Mouse (Mus musculus): ENCODE data around the gene Mettl18. TPM values are rescaled to one million over a fixed set of nuclear protein-coding genes. Genes with fewer than 3 reads are reported as not detected.
"Not testable (repeated sequence)": the region's sequence is repeated elsewhere in the genome, so short reads cannot be mapped to it uniquely, and the experiment has no call there.

The Mettl18 gene
- polyA plus RNA-seq, 1 experiment from 2014 or later: 8.9 TPM

GRCm38 (mm10) chr1:163994173-163994720, 442 bp upstream of the Mettl18 start:
- Histone ChIP-seq H3K27me3 (ENCODE audit: control insufficient read depth, insufficient read depth, low read length) (no peaks in the 10 kb centered on the region), H3K27ac (ENCODE audit: low read depth, low read length) (no peak overlapping the region), H3K4me3 (ENCODE audit: low read depth, low read length) (peak overlapping the region; percentile 69), H3K9me3 (ENCODE audit: control insufficient read depth, low read length) (no peaks in the 10 kb centered on the region), H3K4me2 (ENCODE audit: low read depth) (peak overlapping the region; percentile 80), H3K9ac (ENCODE audit: low read length) (peak overlapping the region; percentile 82), H3K36me3 (ENCODE audit: control insufficient read depth, insufficient read depth, low read length) (no peaks in the 10 kb centered on the region), H3K4me1 (ENCODE audit: control insufficient read depth, insufficient read depth, low read length) (no peaks in the 10 kb centered on the region; the same call in 1 of the 2 replicates)
- ATAC-seq (ENCODE audit: insufficient read depth, low FRiP score, low TSS enrichment) (peak; percentile 42), DNase-seq (ENCODE audit: low spot score) (no peak)
- WGBS: 2% methylated on average over 38 of the region's 38 CpGs

GRCm38 (mm10) chr1:163995609-163995913, 872 bp downstream of the Mettl18 start:
- H3K4me3 ChIP-seq (ENCODE audit: low read depth, low read length): peak overlapping the region; percentile 69
- no peak overlapping the region for H3K9ac ChIP-seq (ENCODE audit: low read length)
- no peaks in the 10 kb centered on the region for H3K27me3 ChIP-seq (ENCODE audit: control insufficient read depth, insufficient read depth, low read length)
- H3K36me3 ChIP-seq (ENCODE audit: control insufficient read depth, insufficient read depth, low read length): no peaks in the 10 kb centered on the region
- H3K4me2 ChIP-seq (ENCODE audit: low read depth): peak overlapping the region; percentile 47
- no peak for DNase-seq (ENCODE audit: low spot score)
- no peak for ATAC-seq (ENCODE audit: insufficient read depth, low FRiP score, low TSS enrichment)
- no peaks in the 10 kb centered on the region; the same call in 1 of the 2 replicates for H3K4me1 ChIP-seq (ENCODE audit: control insufficient read depth, insufficient read depth, low read length)
- H3K27ac ChIP-seq (ENCODE audit: low read depth, low read length): no peak overlapping the region
- 91% methylated on average over 1 of the region's 2 CpGs for WGBS
- H3K9me3 ChIP-seq (ENCODE audit: control insufficient read depth, low read length): no peaks in the 10 kb centered on the region

- DNase-seq (ENCODE audit: low spot score): no peak
- H3K27me3 ChIP-seq (ENCODE audit: control insufficient read depth, insufficient read depth, low read length): no peaks in the 10 kb centered on the region
- ATAC-seq (ENCODE audit: insufficient read depth, low FRiP score, low TSS enrichment): no peak
- no peaks in the 10 kb centered on the region for H3K4me1 ChIP-seq (ENCODE audit: control insufficient read depth, insufficient read depth, low read length)
- H3K9ac ChIP-seq (ENCODE audit: low read length): no peak overlapping the region
- no peak overlapping the region for H3K4me2 ChIP-seq (ENCODE audit: low read depth)
- H3K36me3 ChIP-seq (ENCODE audit: control insufficient read depth, insufficient read depth, low read length): no peaks in the 10 kb centered on the region
- H3K4me3 ChIP-seq (ENCODE audit: low read depth, low read length): no peak overlapping the region
- no peaks in the 10 kb centered on the region for H3K9me3 ChIP-seq (ENCODE audit: control insufficient read depth, low read length)
- no peak overlapping the region for H3K27ac ChIP-seq (ENCODE audit: low read depth, low read length)
- 70% methylated on average over 6 of the region's 6 CpGs for WGBS
Observed at GRCm38 (mm10) chr1:164001831-164002452, 7.3 kb downstream of the Mettl18 start.

DNA sequence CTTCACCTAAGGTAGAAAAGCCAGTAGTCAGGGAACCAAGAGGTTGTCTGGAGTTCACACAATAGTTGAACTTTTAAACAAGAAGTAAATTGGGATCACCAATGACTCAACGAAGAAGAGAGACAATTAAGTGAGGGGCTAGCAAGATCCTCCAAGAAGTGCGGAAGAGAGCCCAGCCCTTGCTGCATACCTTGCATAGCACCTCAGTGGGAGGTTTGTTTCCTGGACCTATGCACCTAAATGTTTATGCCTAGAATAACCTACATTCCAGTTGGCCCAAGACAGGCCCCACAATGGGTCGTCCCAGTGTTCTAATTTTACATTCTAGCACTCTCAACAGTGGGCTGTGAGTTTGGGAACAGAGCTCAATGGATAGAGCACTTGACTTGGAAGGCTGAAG, 9.6 kb downstream of the Mettl18 start:
- H3K9ac ChIP-seq (ENCODE audit: low read length): no peak overlapping the region
- ATAC-seq (ENCODE audit: insufficient read depth, low FRiP score, low TSS enrichment) (no peak), DNase-seq (ENCODE audit: low spot score) (no peak)
- H3K9me3 ChIP-seq (ENCODE audit: control insufficient read depth, low read length): no peaks in the 10 kb centered on the region
- no peak overlapping the region for H3K4me2 ChIP-seq (ENCODE audit: low read depth)
- WGBS: 81% methylated on average over 3 of the region's 3 CpGs
- no peaks in the 10 kb centered on the region for H3K27me3 ChIP-seq (ENCODE audit: control insufficient read depth, insufficient read depth, low read length)
- H3K4me1 ChIP-seq (ENCODE audit: control insufficient read depth, insufficient read depth, low read length): no peaks in the 10 kb centered on the region
- no peaks in the 10 kb centered on the region for H3K36me3 ChIP-seq (ENCODE audit: control insufficient read depth, insufficient read depth, low read length)
- no peak overlapping the region for H3K27ac ChIP-seq (ENCODE audit: low read depth, low read length)
- H3K4me3 ChIP-seq (ENCODE audit: low read depth, low read length): no peak overlapping the region

GRCm38 (mm10) chr1:164009235-164009634, 14.5 kb downstream of the Mettl18 start:
- Histone ChIP-seq H3K4me3 (ENCODE audit: low read depth, low read length) (no peak overlapping the region), H3K27ac (ENCODE audit: low read depth, low read length) (no peak overlapping the region), H3K27me3 (ENCODE audit: control insufficient read depth, insufficient read depth, low read length) (no peaks in the 10 kb centered on the region), H3K9ac (ENCODE audit: low read length) (no peak overlapping the region), H3K36me3 (ENCODE audit: control insufficient read depth, insufficient read depth, low read length) (no peaks in the 10 kb centered on the region), H3K4me1 (ENCODE audit: control insufficient read depth, insufficient read depth, low read length) (no peaks in the 10 kb centered on the region), H3K9me3 (ENCODE audit: control insufficient read depth, low read length) (no peaks in the 10 kb centered on the region), H3K4me2 (ENCODE audit: low read depth) (no peak overlapping the region)
- DNase-seq (ENCODE audit: low spot score): no peak
- 45% methylated on average over 2 of the region's 2 CpGs for WGBS
- no peak for ATAC-seq (ENCODE audit: insufficient read depth, low FRiP score, low TSS enrichment)

- ATAC-seq (ENCODE audit: insufficient read depth, low FRiP score, low TSS enrichment): no peak
- H3K9ac ChIP-seq (ENCODE audit: low read length): no peak overlapping the region
- DNase-seq (ENCODE audit: low spot score): no peak
- H3K4me3 ChIP-seq (ENCODE audit: low read depth, low read length): no peak overlapping the region
- H3K36me3 ChIP-seq (ENCODE audit: control insufficient read depth, insufficient read depth, low read length): no peaks in the 10 kb centered on the region
- no peaks in the 10 kb centered on the region for H3K9me3 ChIP-seq (ENCODE audit: control insufficient read depth, low read length)
- H3K4me1 ChIP-seq (ENCODE audit: control insufficient read depth, insufficient read depth, low read length): no peaks in the 10 kb centered on the region
- no peak overlapping the region for H3K4me2 ChIP-seq (ENCODE audit: low read depth)
- WGBS: 91% methylated on average over 1 of the region's 1 CpGs
- H3K27ac ChIP-seq (ENCODE audit: low read depth, low read length): no peak overlapping the region
- H3K27me3 ChIP-seq (ENCODE audit: control insufficient read depth, insufficient read depth, low read length): no peaks in the 10 kb centered on the region
Observed at GRCm38 (mm10) chr1:164014616-164015015, 19.9 kb downstream of the Mettl18 start.

DNA sequence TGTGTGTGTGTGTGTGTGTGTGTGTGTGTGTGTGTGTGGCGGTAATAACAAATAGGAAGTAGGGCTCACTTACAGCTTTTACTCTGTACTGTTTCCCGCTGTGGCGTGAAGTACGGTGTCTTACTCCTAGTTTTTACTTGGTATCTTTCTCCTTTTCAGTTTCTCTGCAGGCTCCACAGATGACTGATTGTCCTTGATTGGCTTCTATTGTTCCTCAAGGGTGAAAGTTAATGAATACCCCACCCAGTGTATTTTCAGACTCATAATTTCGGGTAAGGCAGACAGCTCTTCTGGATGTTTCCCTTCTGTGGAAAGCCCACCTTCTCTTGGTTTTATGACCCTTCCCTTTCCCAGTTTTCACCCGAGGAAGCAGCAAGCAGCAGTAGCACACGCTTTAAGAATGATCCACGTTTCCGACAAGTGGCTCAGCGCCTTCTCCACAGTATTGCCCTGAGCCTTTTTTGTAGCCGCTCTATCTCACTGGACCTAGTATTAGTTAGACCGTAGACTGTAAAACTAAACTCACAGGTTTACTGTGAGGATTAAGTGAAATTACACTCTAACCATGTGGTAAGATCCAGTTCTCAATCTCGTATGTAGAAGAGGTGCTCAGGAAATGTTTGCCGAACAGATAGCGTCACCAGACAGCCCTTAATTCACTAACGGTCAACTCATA, 23.7 kb downstream of the Mettl18 start:
- no peaks in the 10 kb centered on the region for H3K27me3 ChIP-seq (ENCODE audit: control insufficient read depth, insufficient read depth, low read length)
- ATAC-seq (ENCODE audit: insufficient read depth, low FRiP score, low TSS enrichment): no peak
- no peaks in the 10 kb centered on the region for H3K36me3 ChIP-seq (ENCODE audit: control insufficient read depth, insufficient read depth, low read length)
- no peak overlapping the region for H3K4me2 ChIP-seq (ENCODE audit: low read depth)
- WGBS: 83% methylated on average over 16 of the region's 16 CpGs
- no peak overlapping the region for H3K27ac ChIP-seq (ENCODE audit: low read depth, low read length)
- H3K9me3 ChIP-seq (ENCODE audit: control insufficient read depth, low read length): no peaks in the 10 kb centered on the region
- DNase-seq (ENCODE audit: low spot score): no peak
- H3K4me1 ChIP-seq (ENCODE audit: control insufficient read depth, insufficient read depth, low read length): no peaks in the 10 kb centered on the region
- H3K4me3 ChIP-seq (ENCODE audit: low read depth, low read length): no peak overlapping the region
- H3K9ac ChIP-seq (ENCODE audit: low read length): no peak overlapping the region

- 33% methylated on average over 6 of the region's 6 CpGs for WGBS
Observed at GRCm38 (mm10) chr1:164019789-164020188, 25.1 kb downstream of the Mettl18 start.

GRCm38 (mm10) chr1:164020746-164021145, 26.1 kb downstream of the Mettl18 start:
- 91% methylated on average over 3 of the region's 3 CpGs for WGBS
- DNase-seq (ENCODE audit: low spot score); H3K9ac ChIP-seq (ENCODE audit: low read length); H3K36me3 ChIP-seq (ENCODE audit: control insufficient read depth, insufficient read depth, low read length); H3K9me3 ChIP-seq (ENCODE audit: control insufficient read depth, low read length); ATAC-seq (ENCODE audit: insufficient read depth, low FRiP score, low TSS enrichment); H3K4me3 ChIP-seq (ENCODE audit: low read depth, low read length); H3K4me2 ChIP-seq (ENCODE audit: low read depth); H3K27me3 ChIP-seq (ENCODE audit: control insufficient read depth, insufficient read depth, low read length); H3K4me1 ChIP-seq (ENCODE audit: control insufficient read depth, insufficient read depth, low read length); H3K27ac ChIP-seq (ENCODE audit: low read depth, low read length): not testable (repeated sequence)

More at GRCm38 (mm10) chr1:164019789-164020188, 25.1 kb downstream of the Mettl18 start:
- ATAC-seq (ENCODE audit: insufficient read depth, low FRiP score, low TSS enrichment) (no peak), DNase-seq (ENCODE audit: low spot score) (no peak)
- Histone ChIP-seq H3K9me3 (ENCODE audit: control insufficient read depth, low read length) (no peaks in the 10 kb centered on the region), H3K36me3 (ENCODE audit: control insufficient read depth, insufficient read depth, low read length) (no peaks in the 10 kb centered on the region), H3K4me3 (ENCODE audit: low read depth, low read length) (no peak overlapping the region), H3K9ac (ENCODE audit: low read length) (no peak overlapping the region), H3K27me3 (ENCODE audit: control insufficient read depth, insufficient read depth, low read length) (no peaks in the 10 kb centered on the region), H3K4me2 (ENCODE audit: low read depth) (no peak overlapping the region), H3K4me1 (ENCODE audit: control insufficient read depth, insufficient read depth, low read length) (no peaks in the 10 kb centered on the region), H3K27ac (ENCODE audit: low read depth, low read length) (no peak overlapping the region)

All from neural tube, embryonic 11.5 days (tissue).